Mouse (Mus musculus) thymus, postnatal 4 days (tissue): Measurements from ENCODE around the gene Mapkapk5.
"Not testable (repeated sequence)": the region's sequence is repeated elsewhere in the genome, so short reads cannot be mapped to it uniquely, and the experiment has no call there.

Source experiments
- DNase-seq: peaks from one replicate; pipeline ENCODE4 v3.0.0; 2021

Mapkapk5 gene

DNA sequence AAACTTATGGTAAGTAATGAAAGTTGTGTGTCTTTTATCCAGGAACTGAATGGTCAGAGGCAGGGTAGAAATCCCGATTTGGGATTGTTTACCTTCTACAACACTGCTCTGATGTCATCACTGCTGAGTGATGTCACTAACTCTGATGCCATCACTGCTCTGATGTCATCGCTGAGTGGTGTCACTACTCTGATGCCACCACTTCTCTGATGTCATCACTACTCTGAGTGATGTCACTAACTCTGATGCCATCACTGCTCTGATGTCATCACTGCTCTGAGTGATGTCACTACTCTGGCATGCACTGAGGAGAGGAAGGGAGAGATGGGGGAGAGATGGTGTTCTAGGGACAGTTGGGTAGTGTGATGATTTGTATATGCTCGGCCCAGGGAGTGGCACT is 16.7 kb upstream of the Mapkapk5 start:
- DNase-seq, result no peak

DNA sequence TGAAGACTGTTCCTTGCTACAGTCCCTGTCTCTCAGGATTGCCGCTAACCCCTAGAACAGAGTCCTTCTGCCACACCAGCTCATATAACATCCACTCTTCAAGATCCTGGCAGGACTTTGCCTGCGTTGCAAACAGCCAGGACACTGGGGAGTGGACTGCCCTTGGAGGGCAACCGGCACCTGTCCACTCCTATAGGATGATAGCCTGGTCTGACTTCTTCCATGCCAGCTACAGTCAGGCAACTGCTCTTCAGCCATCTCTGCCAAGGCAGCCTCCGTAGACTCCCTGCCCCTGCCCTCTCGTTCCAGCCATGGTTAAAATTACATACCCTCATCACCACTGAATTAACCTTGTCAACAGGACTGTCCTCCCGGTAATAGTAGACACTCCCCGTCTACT is 3.5 kb upstream of the Mapkapk5 start:
- DNase-seq, result no peak

DNA sequence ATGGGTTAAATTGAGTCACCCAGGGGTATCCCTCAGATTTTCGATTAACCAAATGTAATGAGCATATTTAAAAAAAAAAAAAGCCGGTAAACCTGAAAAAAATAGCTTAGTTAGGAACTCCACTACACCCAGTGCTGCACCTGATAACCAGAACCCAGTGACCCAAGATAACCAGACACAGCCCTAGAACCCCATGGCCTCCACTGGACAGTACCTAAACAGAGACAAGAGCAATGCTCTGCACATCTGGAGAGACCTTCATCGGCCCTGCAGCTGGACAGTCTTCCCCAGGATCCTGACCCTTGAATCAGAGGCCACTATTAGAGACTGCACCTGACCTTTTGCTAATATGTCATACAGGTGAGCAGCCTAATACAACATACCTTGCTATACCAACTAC is 1.4 kb upstream of the Mapkapk5 start:
- DNase-seq, result no peak

DNA sequence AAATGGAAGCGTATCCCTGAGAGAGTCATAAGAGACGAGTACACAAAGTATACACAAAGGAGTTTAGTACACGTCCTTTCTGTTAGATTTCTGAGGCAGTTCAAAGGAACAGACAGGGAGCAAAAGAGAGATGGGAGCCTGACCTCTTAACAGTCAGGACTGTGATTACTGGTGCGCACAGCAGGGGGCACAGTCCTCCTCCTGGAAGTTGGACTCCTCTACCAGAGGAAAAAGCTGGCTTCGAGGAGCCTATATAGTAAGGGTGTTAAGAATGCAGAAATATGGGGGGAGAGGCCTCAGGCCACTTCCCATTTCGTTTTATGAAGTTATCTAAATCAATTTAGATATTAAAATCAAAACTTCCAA is 808 bp upstream of the Mapkapk5 start:
- DNase-seq, result peak; percentile 75

GRCm38 (mm10) chr5:121544910-121545792 is 554 bp downstream of the Mapkapk5 start, which contains the start of the genes Adam1a and Gm42878:
TSS of gene Adam1a (minus strand) at chr5:121545482.
TSS of gene Gm42878 (minus strand) at chr5:121545482.
- peak; percentile 73 for DNase-seq

GRCm38 (mm10) chr5:121543370-121543769 is 2.3 kb downstream of the Mapkapk5 start:
- DNase-seq, result no peak

- no peak for DNase-seq
These were observed 4.5 kb downstream of the Mapkapk5 start for GRCm38 (mm10) chr5:121541235-121541634.

GRCm38 (mm10) chr5:121540066-121540465 is 5.6 kb downstream of the Mapkapk5 start:
- no peak for DNase-seq

DNA sequence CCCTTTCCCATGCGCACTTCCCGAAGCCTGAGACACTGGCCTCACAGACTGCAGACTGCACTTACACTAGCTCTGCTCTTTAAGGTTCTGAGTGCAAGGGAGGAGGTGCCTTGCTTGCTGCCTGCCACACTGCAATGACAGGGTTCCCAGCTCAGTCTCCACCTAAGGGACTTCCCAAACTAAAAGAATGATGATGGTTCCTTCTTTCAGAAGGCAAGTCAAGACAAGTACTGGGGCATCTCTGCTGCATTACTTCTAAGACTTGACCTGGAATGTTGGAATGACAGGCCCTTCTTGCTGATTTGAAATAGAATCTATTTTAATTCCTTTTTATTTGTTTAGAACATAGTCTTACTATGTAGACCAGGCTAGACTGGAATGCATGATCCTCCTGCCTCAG is 8.1 kb downstream of the Mapkapk5 start:
- no peak for DNase-seq

DNA sequence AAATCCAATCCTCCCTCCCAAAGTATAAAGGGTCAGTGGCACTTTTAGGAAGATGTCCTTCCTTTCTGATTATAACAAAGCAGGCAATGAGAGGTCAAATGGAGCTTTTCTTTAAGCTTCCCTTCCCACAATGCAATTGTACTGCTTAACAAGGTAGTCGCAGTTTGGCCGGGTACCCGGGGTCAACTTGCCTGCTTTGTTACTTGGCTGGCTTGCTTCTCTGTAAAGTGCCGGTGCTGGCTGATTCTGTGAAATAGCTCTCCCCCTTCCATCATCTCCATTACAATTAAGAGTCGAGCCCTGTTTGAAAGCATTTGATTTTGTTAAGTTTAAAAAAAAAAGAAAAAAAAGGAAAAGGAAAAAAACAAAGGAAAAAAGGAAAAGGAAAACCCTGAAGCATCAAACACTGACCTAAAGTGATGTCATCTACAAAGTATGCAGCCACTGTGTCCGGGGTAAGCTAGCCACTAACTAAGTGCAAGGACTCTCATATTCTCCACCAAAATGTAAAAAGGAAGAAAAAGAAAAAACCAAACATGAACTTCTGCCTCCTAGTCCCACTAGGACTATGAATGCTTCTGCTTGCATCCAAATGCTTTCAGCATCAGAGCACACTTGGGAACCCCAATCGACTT is 8.7 kb downstream of the Mapkapk5 start:
- DNase-seq, result no peak

- no peak for DNase-seq
These were observed 10.6 kb downstream of the Mapkapk5 start for GRCm38 (mm10) chr5:121535116-121535515.

GRCm38 (mm10) chr5:121534521-121534920 is 11.2 kb downstream of the Mapkapk5 start:
- DNase-seq, result peak; percentile 56

DNA sequence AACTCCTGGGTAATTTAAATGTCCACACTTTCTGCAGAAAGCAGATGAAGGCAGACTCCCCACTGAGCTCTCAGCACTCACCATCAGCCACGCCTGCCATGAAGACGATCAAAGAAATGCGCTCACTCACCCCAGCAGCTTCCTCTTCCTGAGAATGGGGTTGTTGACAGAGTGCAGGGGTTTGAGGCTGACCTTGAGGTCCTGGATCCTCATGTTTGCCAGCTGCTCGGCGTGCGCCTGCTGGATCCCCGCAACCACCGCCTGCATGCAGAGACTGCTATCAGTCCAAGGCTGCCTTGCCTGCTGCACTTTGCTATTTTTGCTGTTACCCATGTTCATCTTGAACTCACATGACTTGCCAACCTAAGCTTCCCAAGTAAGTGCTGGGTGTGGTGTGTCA is 18.7 kb downstream of the Mapkapk5 start:
- DNase-seq, result no peak

GRCm38 (mm10) chr5:121526526-121526925 is 19.2 kb downstream of the Mapkapk5 start:
- DNase-seq, result no peak

- no peak for DNase-seq
These were observed 19.8 kb downstream of the Mapkapk5 start for GRCm38 (mm10) chr5:121525774-121526450.

DNA sequence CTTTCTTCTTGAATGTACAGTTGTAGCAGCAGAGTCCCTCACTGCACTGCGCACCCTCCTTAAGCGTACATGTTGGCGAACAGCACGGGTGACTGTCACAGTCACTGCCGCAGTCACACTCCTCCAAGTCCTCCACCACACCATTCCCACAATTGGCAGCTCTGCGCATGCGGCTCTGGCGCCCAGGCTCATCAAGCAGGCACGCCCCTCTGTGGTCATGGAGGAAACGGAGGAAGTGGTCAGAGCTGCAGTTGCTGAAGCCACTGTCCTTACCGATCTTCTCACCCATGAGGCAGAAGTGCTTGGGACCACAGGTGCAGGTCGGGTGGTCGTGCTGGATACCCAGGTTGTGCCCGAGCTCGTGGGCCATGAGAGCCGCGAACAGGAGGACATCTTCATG is 25.9 kb downstream of the Mapkapk5 start:
- peak; percentile 23 for DNase-seq

DNA sequence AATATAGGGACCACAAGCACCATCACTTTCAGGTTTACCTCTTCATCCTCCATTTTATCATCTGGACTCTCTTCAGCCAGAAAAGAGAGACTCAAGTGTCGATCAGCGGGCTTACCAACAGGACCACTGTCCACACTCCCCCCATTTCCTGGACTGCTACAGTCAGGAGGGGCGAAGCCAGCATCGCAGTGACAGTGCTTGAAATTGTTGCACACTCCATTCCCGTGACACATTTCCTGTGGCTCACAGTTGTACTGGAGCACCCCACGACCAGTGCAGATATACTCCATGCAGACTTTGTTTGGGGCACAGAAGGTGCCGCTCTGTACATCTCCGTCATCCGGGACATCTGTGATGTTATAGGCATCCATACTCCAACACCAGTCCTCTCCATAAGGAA is 26.7 kb downstream of the Mapkapk5 start:
- no peak for DNase-seq

- DNase-seq, result no peak
These were observed 35.7 kb downstream of the Mapkapk5 start for GRCm38 (mm10) chr5:121510009-121510408.

GRCm38 (mm10) chr5:121506846-121507245 is 38.9 kb downstream of the Mapkapk5 start:
- DNase-seq, result no peak

DNA sequence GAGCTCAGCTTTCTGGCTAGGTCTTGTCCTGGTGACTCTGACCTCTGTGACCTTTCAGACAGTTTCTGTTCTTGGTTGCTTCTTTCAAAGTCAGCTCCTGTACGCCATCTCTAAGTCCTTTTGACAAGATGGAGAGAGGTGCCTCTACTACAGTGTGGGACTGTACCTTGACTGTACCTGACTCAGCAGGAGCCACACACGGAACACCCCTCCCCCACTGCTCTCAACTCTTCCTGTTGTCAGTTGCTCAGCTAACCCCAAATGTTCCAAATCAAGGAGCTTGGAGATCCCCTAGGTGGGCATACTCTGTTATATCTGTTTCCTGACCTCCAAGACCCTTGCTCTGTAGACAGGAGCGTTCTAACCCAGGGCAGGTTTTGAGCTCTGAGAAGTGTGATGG is 42.5 kb downstream of the Mapkapk5 start, which contains the start of gene Adam1b:
Adam1b (minus strand) TSS at position 205 of the 400 bp plus-strand sequence.
- peak; percentile 60 for DNase-seq

DNA sequence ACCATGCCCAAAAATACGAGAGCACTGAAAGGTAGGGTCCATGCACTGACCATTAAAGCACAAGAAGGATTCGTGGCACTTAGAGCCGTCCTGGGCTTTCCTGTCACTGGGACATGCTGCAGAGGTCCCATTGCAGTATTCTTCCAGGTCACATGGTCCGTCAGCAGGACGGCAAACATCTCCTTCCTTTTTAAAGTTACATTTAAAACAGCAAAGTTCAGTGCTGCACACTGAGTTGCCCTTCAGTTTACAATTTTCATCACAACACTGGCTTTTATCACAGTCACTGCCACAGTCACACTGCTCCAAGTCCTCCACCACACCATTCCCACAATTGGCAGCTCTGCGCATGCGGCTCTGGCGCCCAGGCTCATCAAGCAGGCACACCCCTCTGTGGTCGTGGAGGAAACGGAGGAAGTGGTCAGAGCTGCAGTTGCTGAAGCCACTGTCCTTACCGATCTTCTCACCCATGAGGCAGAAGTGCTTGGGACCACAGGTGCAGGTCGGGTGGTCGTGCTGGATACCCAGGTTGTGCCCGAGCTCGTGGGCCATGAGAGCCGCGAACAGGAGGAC is 44.2 kb downstream of the Mapkapk5 start:
- not testable (repeated sequence) for DNase-seq

DNA sequence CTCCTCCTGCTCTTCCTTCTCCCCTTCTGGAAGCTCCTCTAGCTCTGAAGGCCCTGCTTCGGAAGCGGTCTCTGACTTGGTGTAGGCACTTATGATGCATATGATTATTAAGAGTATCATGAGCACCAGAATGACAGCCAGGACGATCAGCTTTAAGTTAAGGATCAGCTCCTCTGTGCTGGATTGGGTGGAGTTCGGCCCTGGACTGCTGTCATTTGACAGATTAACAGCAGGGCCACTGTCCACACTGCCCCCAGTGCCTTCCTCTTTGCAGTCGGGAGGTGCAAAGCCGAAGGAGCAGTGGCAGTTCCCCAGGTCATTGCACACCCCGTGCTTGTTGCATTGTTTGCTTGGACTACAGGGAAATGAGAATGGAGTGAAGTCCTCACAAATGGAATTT is 45.0 kb downstream of the Mapkapk5 start:
- DNase-seq, result no peak

DNA sequence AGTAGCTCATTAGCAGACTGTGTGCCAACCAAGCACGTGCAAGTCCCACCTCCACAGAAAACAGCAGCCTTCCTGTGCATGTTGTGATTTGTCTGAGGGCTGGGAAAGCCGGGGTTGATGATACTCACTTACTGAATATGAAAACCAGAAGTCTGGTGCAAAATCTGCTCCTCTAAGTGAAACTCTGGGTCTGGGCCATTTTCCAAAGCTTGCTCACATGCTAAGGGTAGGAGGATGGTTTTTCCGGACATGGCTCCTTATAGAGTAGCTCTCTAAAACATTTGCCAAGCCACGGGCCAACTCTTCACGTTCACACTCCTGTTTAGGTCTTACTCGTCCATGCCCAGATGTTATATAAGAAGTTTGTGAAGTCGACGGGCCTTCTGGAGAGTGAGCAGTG is 52.4 kb downstream of the Mapkapk5 start:
- no peak for DNase-seq
